Mouse (Mus musculus): ENCODE measurements around the gene Olfr1513.
"Not testable (repeated sequence)": the region's sequence is repeated elsewhere in the genome, so short reads cannot be mapped to it uniquely, and the experiment has no call there.

Olfr1513 gene

DNA sequence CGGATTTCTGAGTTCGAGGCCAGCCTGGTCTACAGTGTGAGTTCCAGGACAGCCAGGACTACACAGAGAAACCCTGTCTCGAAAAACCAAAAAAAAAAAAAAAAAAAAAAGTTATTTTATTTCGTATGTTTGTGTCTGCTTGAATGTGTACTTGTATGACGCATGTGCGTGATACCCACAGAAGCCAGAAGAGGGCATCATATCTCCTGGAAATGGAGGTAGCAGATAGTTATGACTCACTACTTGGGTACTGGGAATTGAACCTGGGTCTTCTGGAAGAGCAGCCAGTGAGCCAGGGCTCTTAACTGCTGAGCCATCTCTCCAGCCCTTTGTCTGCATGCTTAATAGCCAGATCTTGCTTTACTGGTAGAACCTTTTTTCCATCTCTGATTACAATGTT, 45.9 kb downstream of the Olfr1513 start:
- CTCF ChIA-PET = not testable (repeated sequence)

DNA sequence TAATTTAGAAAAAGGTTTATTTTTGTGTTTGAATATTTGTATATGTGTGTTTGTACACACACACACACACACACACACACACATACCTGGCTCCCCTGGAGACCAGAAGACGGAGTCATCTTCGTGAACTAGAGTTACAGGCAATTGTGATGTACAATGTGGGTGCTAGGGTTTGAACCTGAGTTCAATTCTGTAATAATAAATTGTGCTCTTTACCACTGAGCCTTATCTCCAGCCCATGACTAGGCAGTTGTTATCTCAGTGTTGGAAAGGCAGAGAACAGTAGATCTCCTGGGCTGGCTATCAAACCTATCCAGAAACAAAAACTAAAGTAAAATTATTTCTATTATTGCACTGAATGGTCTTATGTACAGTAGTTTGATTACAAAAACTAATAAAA, 50.1 kb downstream of the Olfr1513 start:
- CTCF ChIA-PET = interaction anchor here (0.6 kb wide), 1 partner anchor 12 kb away, joined by 5 read pairs; no protein-coding TSS in a partner anchor

DNA sequence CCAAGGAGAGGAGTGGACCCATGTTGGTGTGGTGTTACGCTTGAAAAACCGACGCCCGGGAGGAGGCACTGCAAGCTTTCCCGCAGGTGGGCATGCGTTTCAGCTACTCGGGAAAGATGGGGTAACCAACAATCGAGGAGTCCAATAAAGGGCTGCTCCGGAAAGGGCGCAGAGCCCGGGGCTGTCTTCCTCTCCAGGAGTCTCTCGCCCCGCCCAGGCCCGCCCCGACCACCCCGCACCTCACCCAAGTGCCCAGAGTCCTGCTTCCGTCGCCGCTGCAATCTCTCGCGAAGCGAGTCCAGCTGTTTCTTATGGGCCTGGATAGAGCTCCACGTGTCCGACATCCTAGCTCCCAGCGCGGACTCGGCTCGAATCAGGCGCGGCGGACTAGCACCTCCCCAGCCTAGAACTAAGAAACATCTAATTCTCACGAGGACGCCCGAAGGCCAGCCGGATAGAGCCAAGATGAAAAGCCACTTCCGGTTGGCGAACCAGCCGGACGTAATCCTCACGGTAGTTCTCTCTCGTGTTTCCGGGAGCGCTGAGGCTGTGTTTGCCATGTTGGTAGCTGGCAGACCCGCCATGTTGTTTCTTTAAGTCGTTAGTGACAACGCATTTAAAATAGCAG, 51.5 kb downstream of the Olfr1513 start, which contains the start of gene Mettl3:
Gene Mettl3, minus strand, starts transcription at position 485 of the 628 bp plus-strand sequence.
- CTCF ChIA-PET = no interaction called here

DNA sequence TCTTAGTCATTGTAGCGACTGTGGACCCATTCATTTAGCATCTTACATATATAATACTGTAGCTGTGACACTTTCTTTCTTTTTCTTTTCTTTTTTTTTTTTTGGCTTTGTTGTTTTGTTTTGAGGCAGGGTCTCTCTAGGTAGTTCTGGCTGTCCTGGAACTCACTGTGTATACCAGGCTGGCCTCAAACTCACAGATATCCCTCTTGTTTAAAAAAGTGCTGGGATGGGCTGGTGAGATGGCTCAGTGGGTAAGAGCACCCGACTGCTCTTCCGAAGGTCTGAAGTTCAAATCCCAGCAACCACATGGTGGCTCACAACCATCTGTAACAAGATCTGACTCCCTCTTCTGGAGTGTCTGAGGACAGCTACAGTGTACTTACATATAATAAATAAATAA, 52.7 kb downstream of the Olfr1513 start:
- CTCF ChIA-PET = interaction anchor here (0.5 to 0.6 kb wide), 2 partner anchors 33 to 533 kb away, joined by 3 to 4 read pairs; no protein-coding TSS in a partner anchor

All from spleen, embryonic (tissue).